Mouse (Mus musculus) limb, embryonic 13.5 days (tissue): Measurements from ENCODE around the gene Gm2696. TPM values are rescaled to one million over a fixed set of nuclear protein-coding genes. Genes with fewer than 3 reads are reported as not detected.

ENCODE experiments used
- ATAC-seq: fragments of 200-750 bp; cut with Nextera tagmentation; 2 replicates; pipeline ENCODE4 v1.8.0; 2017; ENCODE audit warnings: low read depth, moderate number of reproducible peaks, moderate TSS enrichment; ENCODE audit not compliant: low FRiP score
- H3K27ac ChIP-seq: fragments of 300-500 bp; sonication (generic); 2 replicates; pipeline ENCODE4 v1.5.1; 2015; ENCODE audit warnings: inconsistent platforms, mild to moderate bottlenecking, moderate library complexity
- H3K27me3 ChIP-seq: fragments of 300-500 bp; sonication (generic); 2 replicates; pipeline ENCODE4 v1.6.1; 2015; ENCODE audit warnings: mild to moderate bottlenecking, inconsistent platforms
- H3K36me3 ChIP-seq: fragments of 300-500 bp; sonication (generic); 2 replicates; pipeline ENCODE4 v1.6.1; 2015; ENCODE audit warnings: inconsistent platforms, mild to moderate bottlenecking, moderate library complexity
- H3K4me1 ChIP-seq: fragments of 300-500 bp; sonication (generic); 2 replicates; pipeline ENCODE4 v1.6.1; 2015; ENCODE audit warnings: inconsistent platforms
- H3K4me2 ChIP-seq: fragments of 300-500 bp; sonication (generic); replicated peaks from 2 replicates; pipeline ENCODE4 v1.6.1; 2015; ENCODE audit warnings: inconsistent platforms, mild to moderate bottlenecking, moderate library complexity
- H3K4me3 ChIP-seq: fragments of 300-500 bp; sonication (generic); 2 replicates; pipeline ENCODE4 v1.5.1; 2015; ENCODE audit warnings: moderate library complexity, mild to moderate bottlenecking, inconsistent platforms
- H3K9ac ChIP-seq: fragments of 300-500 bp; sonication (generic); 2 replicates; pipeline ENCODE4 v1.6.1; 2015; ENCODE audit warnings: mild to moderate bottlenecking, inconsistent platforms
- H3K9me3 ChIP-seq: fragments of 300-500 bp; sonication (generic); 2 replicates; pipeline ENCODE4 v1.6.1; 2016; ENCODE audit warnings: inconsistent platforms
- WGBS: fragments of 180-500 bp; shearing (Covaris S2); methylation state at CpG from one replicate; pipeline ENCODE4 v1.1.7; 2015; 5-methylcytosine and 5-hydroxymethylcytosine counted together
- polyA plus RNA-seq: library from polyadenylated mRNA; unstranded; fragments of >200 nt; fragmentation: Nextera tagmentation; extraction: Ambion mirVana; gene quantifications from 2 replicates; pipeline ENCODE4 v1.2.1, GENCODE M21; 2015

The Gm2696 gene
- polyA plus RNA-seq, 1 experiment from 2014 or later: not detected

DNA sequence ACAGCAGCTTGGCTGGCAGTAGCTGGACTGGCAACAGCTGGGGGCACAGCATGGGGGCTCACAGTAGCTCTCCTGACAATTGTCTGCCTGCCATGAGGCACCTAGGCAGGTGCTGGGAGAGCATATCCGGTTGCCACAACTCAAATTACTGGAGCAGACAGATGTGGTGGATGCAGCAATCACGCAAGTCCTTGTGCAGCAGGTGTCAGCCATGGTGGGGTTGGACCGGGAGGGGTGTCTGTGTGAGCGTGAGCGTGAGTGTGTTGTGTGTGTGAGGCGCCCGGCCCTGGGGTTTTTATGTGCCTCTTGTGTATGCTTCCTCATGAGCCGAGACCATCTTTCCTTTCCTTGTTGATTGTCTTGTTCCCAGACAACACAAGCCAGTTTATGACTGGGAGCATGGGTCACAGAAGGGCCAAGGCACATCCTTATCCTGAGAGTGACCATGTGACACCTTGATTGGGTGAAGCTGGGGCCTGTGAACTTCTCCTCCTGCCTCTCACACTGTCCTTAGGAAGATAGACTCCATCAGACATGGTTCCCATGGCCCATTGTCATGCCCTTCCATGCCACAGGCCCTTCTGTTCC lies 15.5 kb upstream of the Gm2696 start, which contains the start of gene Gm19668:
TSS of gene Gm19668 (minus strand) at position 213 of the 588 bp plus-strand sequence.
- WGBS: 45% methylated on average over 8 of the region's 8 CpGs
- Histone ChIP-seq H3K4me2 (no peak within 1 kb of the TSS), H3K36me3 (no peaks in the 10 kb centered on the region), H3K9me3 (no peaks in the 10 kb centered on the region), H3K9ac (no peak within 1 kb of the TSS), H3K4me3 (no peak within 1 kb of the TSS), H3K4me1 (peaks cover 18% of the 10 kb centered on the region), H3K27me3 (no peaks in the 10 kb centered on the region), H3K27ac (no peak within 1 kb of the TSS)
- peak; percentile 59; the same call in 1 of the 2 replicates for ATAC-seq

DNA sequence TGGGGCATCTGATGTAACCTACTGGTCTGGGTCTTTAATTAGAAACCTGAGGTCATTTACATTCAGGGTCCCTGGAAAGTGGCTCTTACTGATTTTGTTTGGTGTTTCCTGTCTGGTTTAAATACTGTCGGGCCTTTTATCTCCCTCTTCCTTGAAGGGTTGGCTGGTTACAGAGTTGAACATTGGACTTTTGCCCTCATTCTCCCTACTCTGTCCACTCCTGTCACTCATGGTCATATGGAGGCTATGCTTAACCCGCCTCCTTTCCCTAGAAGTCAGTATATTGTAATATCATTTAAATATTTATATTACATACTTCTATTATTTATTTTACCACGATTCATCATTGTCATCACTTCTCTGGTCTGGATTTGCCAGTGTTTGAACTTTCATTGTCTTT lies 10.4 kb upstream of the Gm2696 start:
- WGBS: 72% methylated on average over 3 of the region's 3 CpGs

DNA sequence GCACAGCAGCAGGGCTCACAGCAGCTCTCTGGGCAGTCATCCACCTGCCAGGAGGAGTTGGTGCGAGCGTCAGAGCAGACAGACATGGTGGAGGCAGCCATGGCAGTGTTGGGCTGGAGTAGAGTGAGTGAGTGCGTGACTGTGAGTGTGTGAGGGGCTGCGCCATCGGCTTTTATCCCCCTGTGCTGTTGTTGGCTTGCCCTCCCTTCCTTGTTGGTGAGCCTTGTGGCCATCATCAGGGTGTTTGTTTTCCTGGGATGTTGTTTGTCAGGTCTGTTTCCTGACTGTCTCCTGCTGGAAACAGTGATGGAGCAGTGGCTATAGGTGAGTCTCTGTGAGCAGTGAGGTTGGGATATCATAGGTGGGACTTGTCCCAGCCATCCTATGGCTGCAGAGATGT lies 2.7 kb upstream of the Gm2696 start, which contains the start of gene Gm9507:
TSS of gene Gm9507 (minus strand) at position 101 of the 400 bp plus-strand sequence.
- no peak within 1 kb of the TSS for H3K9ac ChIP-seq
- no peak for ATAC-seq
- H3K4me1 ChIP-seq: no peaks in the 10 kb centered on the region
- 63% methylated on average over 5 of the region's 5 CpGs for WGBS
- H3K36me3 ChIP-seq: no peaks in the 10 kb centered on the region
- H3K27ac ChIP-seq: no peak within 1 kb of the TSS
- no peak within 1 kb of the TSS for H3K4me2 ChIP-seq
- no peak within 1 kb of the TSS for H3K4me3 ChIP-seq
- H3K27me3 ChIP-seq: no peaks in the 10 kb centered on the region
- H3K9me3 ChIP-seq: peaks cover 8% of the 10 kb centered on the region; the same call in 1 of the 2 replicates

More for the DNA sequence above, 10.4 kb upstream of the Gm2696 start:
- Histone ChIP-seq H3K27me3 (no peaks in the 10 kb centered on the region), H3K4me1 (peaks cover 2% of the 10 kb centered on the region; the same call in 1 of the 2 replicates), H3K9ac (no peak overlapping the region), H3K9me3 (no peaks in the 10 kb centered on the region; the same call in 1 of the 2 replicates), H3K27ac (no peak overlapping the region), H3K4me3 (no peak overlapping the region), H3K36me3 (no peaks in the 10 kb centered on the region), H3K4me2 (no peak overlapping the region)
- ATAC-seq: no peak

DNA sequence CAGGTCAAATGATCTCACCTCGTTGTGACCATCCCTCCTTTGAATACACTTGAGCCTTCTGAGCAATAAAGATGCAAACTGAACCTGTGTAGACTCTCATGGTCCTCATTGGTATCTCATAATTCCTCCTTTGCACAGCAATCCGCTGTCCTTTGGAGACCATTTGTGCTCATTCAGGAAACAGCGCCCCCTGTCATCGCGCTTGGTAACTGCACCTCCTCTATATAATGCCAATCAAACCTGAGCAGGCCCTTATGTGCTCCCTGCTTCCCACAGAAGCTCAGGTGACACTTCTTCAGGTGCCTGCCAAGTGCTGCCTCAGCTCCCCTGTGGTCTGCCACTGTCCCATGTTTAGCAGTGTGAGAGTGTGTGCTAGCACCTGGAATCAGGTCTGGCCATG lies 1.0 kb downstream of the Gm2696 start:
- Histone ChIP-seq H3K27ac (no peak overlapping the region), H3K9ac (no peak overlapping the region), H3K9me3 (no peaks in the 10 kb centered on the region), H3K27me3 (no peaks in the 10 kb centered on the region), H3K4me3 (no peak overlapping the region), H3K36me3 (no peaks in the 10 kb centered on the region), H3K4me2 (no peak overlapping the region), H3K4me1 (no peaks in the 10 kb centered on the region)
- ATAC-seq: no peak
- 25% methylated on average over 5 of the region's 5 CpGs for WGBS

DNA sequence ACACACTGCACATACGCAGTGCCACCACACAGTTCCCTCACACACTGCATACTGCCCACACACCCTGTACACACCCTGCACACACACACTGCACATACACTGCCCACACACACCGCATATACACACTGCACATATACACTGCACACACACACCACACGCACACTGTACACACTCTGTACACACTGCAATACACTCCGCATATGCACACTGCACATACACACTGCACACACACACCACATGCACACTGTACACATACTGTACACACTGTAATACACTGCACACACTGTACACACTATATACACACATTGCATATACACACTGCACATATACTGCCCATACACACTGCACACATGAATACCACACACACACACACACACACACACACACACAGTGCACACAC lies 4.0 kb downstream of the Gm2696 start:
- no peak for ATAC-seq

DNA sequence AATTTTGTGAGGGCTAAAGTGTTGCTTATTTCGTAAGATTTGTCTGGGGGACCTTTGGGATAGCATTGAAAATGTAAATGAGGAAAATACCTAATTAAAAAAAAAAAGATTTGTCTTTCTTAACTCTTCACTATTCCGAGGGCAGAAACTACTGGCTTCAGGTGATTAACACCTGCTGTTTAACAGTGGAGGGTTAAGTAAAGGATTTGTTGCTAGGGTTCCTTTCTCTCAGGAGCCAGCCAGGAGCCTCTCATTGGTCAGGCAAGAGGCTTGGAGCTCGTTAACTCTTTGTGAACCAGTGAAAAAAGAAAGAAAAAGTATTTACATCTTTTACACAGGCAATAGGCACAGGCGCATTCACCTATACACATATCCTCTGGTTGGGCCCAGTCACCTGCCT lies 4.7 kb downstream of the Gm2696 start:
- Histone ChIP-seq H3K4me3 (no peak overlapping the region), H3K4me1 (no peaks in the 10 kb centered on the region), H3K9me3 (0 out of 2 replicates have a peak, but pooled peaks cover 7% of the 10 kb centered on the region), H3K27me3 (no peaks in the 10 kb centered on the region), H3K4me2 (no peak overlapping the region), H3K9ac (no peak overlapping the region), H3K36me3 (no peaks in the 10 kb centered on the region), H3K27ac (no peak overlapping the region)
- WGBS: 30% methylated on average over 4 of the region's 4 CpGs
- ATAC-seq: no peak

More for the DNA sequence above, 4.0 kb downstream of the Gm2696 start:
- WGBS: 95% methylated on average over 4 of the region's 4 CpGs
- H3K4me3 ChIP-seq: no peak overlapping the region
- no peak overlapping the region for H3K4me2 ChIP-seq
- no peak overlapping the region for H3K27ac ChIP-seq
- H3K4me1 ChIP-seq: no peaks in the 10 kb centered on the region
- H3K36me3 ChIP-seq: no peaks in the 10 kb centered on the region
- H3K9ac ChIP-seq: no peak overlapping the region
- H3K27me3 ChIP-seq: no peaks in the 10 kb centered on the region
- H3K9me3 ChIP-seq: 0 out of 2 replicates have a peak, but pooled peaks cover 2% of the 10 kb centered on the region

DNA sequence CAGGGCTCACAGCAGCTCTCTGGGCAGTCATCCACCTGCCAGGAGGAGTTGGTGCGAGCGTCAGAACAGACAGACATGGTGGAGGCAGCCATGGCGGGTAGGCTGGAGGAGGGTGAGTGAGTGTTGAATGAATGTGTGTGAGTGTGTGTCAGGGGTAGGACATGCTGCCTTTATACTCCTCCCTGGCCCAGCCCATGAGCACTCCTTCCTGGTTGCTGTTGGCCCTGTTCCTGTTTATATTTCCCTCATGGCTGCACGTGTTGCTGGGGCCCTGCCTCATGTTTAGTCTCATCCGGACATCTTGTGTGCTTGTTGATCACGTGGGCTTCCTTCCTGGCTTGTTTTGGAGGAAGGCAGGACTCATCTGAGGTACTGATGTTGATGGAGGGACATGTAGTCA lies 12.5 kb downstream of the Gm2696 start, which contains the start of gene Krtap10-4:
TSS of gene Krtap10-4 (minus strand) at position 145 of the 400 bp plus-strand sequence.
- H3K4me1 ChIP-seq: no peaks in the 10 kb centered on the region
- 72% methylated on average over 6 of the region's 6 CpGs for WGBS
- H3K36me3 ChIP-seq: no peaks in the 10 kb centered on the region
- no peak for ATAC-seq
- H3K9me3 ChIP-seq: 0 out of 2 replicates have a peak, but pooled peaks cover 7% of the 10 kb centered on the region
- no peak within 1 kb of the TSS for H3K4me3 ChIP-seq
- no peak within 1 kb of the TSS for H3K4me2 ChIP-seq
- no peak within 1 kb of the TSS for H3K9ac ChIP-seq
- H3K27me3 ChIP-seq: no peaks in the 10 kb centered on the region
- H3K27ac ChIP-seq: no peak within 1 kb of the TSS

DNA sequence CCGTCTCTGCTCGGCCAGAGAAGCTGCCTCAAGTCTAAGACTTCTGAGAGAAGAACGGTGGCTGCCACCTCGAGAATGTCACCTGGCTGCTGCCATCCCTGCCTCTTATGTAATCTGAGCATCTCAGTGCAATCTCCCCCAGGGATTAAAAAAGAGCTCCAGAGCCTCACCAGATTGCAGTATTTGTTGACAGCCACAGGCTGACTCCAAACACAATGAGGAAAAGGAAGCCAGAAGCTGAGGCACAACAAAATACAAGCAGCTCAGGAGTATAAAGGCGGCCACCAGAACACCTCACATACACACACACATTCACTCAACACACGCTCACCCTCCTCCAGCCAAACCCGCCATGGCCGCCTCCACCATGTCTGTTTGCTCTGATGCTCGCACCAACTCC lies 21.2 kb downstream of the Gm2696 start, which contains the start of gene Krtap10-10:
TSS of gene Krtap10-10 (plus strand) at position 301 of the 400 bp plus-strand sequence.
- H3K4me2 ChIP-seq: no peak within 1 kb of the TSS
- no peak within 1 kb of the TSS for H3K4me3 ChIP-seq
- H3K4me1 ChIP-seq: no peaks in the 10 kb centered on the region
- no peak within 1 kb of the TSS for H3K9ac ChIP-seq
- 67% methylated on average over 9 of the region's 9 CpGs for WGBS
- ATAC-seq: no peak
- H3K36me3 ChIP-seq: no peaks in the 10 kb centered on the region
- no peaks in the 10 kb centered on the region for H3K9me3 ChIP-seq
- no peaks in the 10 kb centered on the region for H3K27me3 ChIP-seq
- H3K27ac ChIP-seq: no peak within 1 kb of the TSS

DNA sequence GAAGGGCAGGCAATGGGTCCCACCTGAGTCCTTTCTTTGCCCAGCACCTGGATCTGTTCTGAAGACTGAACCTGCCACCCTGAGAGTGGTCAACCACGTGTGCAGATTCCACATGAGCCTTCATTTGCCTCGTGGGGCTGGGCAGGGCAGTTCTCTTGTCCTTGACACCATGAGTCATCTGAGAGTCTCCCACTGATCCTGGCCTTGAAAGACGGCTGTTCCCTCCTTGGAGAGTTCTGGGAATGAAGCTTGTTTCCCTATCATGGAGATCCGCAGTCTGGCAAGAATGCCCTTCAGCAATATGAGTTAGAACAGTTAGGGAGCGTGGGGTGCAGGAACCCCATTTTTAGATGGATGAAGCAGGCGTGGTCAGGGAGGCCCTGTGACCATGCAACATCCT lies 24.5 kb downstream of the Gm2696 start:
- Histone ChIP-seq H3K36me3 (no peaks in the 10 kb centered on the region), H3K27ac (no peak overlapping the region), H3K27me3 (no peaks in the 10 kb centered on the region), H3K9me3 (peaks cover 17% of the 10 kb centered on the region; the same call in 1 of the 2 replicates), H3K9ac (no peak overlapping the region), H3K4me3 (no peak overlapping the region), H3K4me1 (no peaks in the 10 kb centered on the region), H3K4me2 (no peak overlapping the region)
- WGBS: 75% methylated on average over 6 of the region's 6 CpGs
- no peak for ATAC-seq

DNA sequence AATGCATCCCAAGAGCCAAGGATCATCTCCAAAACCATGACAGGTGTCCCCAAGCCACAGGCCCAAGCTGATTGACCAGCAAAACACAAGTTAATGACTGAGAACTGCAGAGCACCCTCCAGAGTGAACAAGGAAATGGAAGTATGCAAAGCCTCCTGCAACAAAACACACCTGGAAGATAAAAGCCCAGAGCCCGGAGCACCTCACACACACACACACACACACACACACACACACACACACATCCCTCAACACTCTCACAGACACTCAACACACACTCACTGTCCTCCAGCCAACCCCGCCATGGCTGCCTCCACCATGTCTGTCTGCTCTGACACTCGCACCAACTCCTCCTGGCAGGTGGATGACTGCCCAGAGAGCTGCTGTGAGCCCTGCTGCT lies 32.0 kb downstream of the Gm2696 start, which contains the start of gene Gm36176:
TSS of gene Gm36176 (plus strand) at position 301 of the 400 bp plus-strand sequence.
- no peak within 1 kb of the TSS for H3K27ac ChIP-seq
- ATAC-seq: no peak

DNA sequence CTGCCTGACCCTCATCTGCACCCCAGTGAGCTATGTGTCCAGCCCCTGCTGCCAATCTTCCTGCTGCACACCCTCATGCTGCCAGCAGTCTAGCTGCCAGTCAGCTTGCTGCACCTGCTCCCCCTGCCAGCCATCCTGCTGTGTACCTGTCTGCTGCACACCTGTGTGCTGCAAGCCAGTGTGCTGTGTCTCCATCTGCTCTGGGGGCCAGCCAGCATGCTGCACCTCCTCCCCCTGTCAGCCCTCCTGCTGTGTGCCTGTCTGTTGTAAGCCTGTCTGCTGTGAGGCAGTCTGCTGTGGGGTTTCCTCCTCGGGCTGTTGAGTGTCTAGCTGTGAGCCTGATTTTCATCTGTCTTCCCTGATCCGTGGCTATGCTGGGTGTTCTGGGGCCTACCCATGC lies 32.5 kb downstream of the Gm2696 start:
- 22% methylated on average over 2 of the region's 2 CpGs for WGBS

More for the DNA sequence above, 32.0 kb downstream of the Gm2696 start, which contains the start of gene Gm36176:
- H3K9me3 ChIP-seq: peaks cover 22% of the 10 kb centered on the region; the same call in 1 of the 2 replicates
- H3K9ac ChIP-seq: no peak within 1 kb of the TSS
- H3K4me3 ChIP-seq: no peak within 1 kb of the TSS
- 61% methylated on average over 3 of the region's 3 CpGs for WGBS
- H3K27me3 ChIP-seq: no peaks in the 10 kb centered on the region
- H3K4me2 ChIP-seq: no peak within 1 kb of the TSS
- no peaks in the 10 kb centered on the region for H3K4me1 ChIP-seq
- H3K36me3 ChIP-seq: no peaks in the 10 kb centered on the region

DNA sequence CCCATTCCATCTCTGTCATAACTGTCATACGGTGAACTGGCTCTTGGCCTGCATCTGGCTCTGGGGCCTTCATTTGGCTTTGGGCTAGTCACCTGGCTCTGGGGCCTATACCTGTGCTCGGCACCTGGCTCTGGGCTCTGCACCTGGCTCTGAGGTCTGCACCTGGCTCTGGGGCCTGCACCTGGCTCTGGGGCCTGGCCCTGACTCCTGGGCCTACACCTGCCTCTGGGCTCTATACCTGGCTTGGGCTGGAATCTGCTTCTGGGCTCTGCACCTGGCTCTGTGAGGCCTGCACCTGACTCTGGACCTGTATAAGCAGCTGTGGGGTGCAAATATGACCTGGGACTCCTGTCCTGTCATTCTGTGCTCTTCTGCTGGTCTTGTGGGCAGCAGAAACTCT lies 33.1 kb downstream of the Gm2696 start:
- H3K4me1 ChIP-seq: no peaks in the 10 kb centered on the region
- WGBS: 84% methylated on average over 2 of the region's 2 CpGs
- no peak overlapping the region for H3K9ac ChIP-seq
- no peaks in the 10 kb centered on the region for H3K36me3 ChIP-seq
- peaks cover 22% of the 10 kb centered on the region; the same call in 1 of the 2 replicates for H3K9me3 ChIP-seq
- H3K27me3 ChIP-seq: no peaks in the 10 kb centered on the region
- H3K4me3 ChIP-seq: no peak overlapping the region
- ATAC-seq: no peak
- H3K27ac ChIP-seq: no peak overlapping the region
- no peak overlapping the region for H3K4me2 ChIP-seq

More for the DNA sequence above, 32.5 kb downstream of the Gm2696 start:
- ATAC-seq: no peak
- no peak overlapping the region for H3K4me2 ChIP-seq
- peaks cover 22% of the 10 kb centered on the region; the same call in 1 of the 2 replicates for H3K9me3 ChIP-seq
- H3K36me3 ChIP-seq: no peaks in the 10 kb centered on the region
- no peak overlapping the region for H3K9ac ChIP-seq
- H3K27me3 ChIP-seq: no peaks in the 10 kb centered on the region
- no peaks in the 10 kb centered on the region for H3K4me1 ChIP-seq
- no peak overlapping the region for H3K4me3 ChIP-seq
- no peak overlapping the region for H3K27ac ChIP-seq
